Mouse (Mus musculus) urinary bladder, postnatal 4 days (tissue): ENCODE results near the gene Ube2o.
"Not testable (repeated sequence)": the region's sequence is repeated elsewhere in the genome, so short reads cannot be mapped to it uniquely, and the experiment has no call there.

Experiments
- DNase-seq, 2 experiments: peaks; one replicate each; pipeline ENCODE4 v3.0.0; 2021 to 2022; ENCODE audit warnings: low spot score in 2 of 2

Ube2o gene

DNA sequence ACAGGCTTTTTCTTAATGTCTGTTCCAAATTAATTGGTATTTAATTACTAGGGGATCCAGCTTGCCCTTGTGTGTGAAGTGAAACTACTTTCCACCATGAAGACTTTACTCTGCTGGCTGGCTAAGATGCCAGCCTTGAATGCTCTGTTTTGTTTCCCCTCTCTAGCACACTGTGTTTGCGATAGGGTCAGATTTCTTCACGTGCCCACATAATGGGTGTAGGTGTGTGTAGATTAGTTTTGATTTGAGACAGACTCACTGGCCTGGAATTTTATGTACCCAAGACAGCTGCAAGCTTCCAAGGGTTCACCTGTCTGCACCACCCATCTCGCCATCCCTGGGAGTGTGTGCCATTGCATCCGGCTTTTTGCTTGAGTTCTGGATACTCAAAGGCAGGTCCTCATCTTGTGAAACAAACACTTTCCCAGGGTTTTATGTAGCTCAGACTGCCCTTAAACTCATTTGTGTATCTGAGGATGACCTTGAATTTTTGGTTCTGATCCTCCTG is 67.7 kb downstream of the Ube2o start:
- DNase-seq = no peak

- DNase-seq = no peak
Measured at GRCm38 (mm10) chr11:116512987-116513386, 68.3 kb downstream of the Ube2o start.

GRCm38 (mm10) chr11:116512154-116512553 is 69.1 kb downstream of the Ube2o start:
- DNase-seq = no peak

GRCm38 (mm10) chr11:116511301-116511868 is 69.9 kb downstream of the Ube2o start:
- DNase-seq = no peak

- no peak for DNase-seq
Measured at GRCm38 (mm10) chr11:116508689-116509088, 72.6 kb downstream of the Ube2o start.

- no peak for DNase-seq
Measured at GRCm38 (mm10) chr11:116506151-116506875, 74.9 kb downstream of the Ube2o start.

GRCm38 (mm10) chr11:116505573-116505972 is 75.7 kb downstream of the Ube2o start:
- no peak for DNase-seq

DNA sequence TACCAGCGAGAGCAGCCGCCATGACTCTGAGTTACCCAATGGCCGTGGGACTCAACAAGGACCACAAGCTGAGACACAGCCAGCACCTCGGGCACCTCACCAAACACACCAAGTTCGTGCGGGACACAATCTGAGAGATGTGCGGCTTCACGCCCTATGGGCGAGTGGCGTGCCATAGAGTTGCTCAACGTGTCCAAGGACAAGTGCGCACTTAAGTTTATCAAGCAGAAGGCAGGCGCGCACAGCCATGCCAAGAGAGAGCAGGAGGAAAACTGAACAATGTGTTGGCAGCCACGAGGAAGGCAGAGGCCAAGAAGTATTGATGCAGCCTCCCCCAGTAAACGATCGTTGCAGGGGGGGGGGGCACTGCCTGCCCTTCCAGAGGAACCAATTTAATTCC is 76.7 kb downstream of the Ube2o start:
- DNase-seq = no peak

DNA sequence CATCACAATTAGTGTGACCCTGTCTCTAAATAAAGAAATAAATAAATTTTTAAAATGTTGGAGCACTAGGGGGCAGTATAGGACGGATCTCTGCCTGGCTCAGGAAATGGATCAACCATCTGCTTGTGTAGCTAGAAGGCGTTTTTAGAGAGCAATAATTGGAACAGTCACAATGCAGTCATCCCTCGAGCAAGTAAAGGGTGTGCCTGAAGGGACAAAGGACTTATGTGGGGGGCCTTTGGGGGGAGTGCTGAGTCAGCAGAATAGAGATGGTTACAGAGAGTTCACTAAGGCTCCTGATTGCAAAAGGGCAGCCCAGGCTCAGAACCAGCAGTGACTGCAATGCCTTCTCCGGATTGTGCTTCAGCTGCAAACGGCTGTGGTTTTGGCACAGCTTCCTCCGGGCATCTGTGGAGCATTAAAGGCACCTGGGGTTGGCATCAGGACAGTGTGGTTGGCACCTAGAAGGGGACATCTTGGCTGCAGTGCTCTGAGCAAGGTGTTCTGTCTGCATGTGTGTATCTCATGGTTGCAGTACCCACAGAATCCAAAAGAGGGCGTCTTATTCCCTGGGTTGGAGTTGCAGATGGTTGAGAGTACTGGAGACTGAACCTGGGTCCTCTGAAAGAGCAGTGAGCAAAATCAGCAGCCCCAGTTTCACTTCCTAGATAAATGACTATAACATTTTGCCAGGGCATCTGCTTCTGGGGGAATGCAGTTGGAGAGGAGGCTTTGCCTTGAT is 80.1 kb downstream of the Ube2o start:
- DNase-seq = no peak

DNA sequence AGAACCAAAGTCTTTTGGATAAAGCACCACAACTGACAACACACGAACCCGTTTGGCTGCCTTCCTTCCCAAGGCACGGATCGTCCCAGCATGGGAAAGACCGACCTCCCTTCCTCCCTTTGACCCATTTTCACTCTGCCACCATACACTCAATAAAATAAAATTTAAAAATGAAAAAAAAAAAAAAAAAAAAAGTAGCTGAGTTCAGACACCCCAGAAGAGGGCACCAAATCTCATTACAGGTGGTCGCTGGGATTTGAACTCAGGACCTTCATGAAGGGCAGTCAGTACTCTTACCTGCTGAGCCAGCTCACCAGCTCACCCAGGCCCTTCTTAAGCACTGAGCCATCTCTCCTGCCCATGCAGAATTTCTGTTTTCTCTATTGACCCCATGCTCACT is 82.2 kb downstream of the Ube2o start:
- no peak for DNase-seq

GRCm38 (mm10) chr11:116498596-116498995 is 82.7 kb downstream of the Ube2o start:
- no peak for DNase-seq

- no peak for DNase-seq
Measured at GRCm38 (mm10) chr11:116497313-116497712, 83.9 kb downstream of the Ube2o start.

- DNase-seq = peak; percentile 88
Measured at GRCm38 (mm10) chr11:116494474-116495174, 86.6 kb downstream of the Ube2o start.

DNA sequence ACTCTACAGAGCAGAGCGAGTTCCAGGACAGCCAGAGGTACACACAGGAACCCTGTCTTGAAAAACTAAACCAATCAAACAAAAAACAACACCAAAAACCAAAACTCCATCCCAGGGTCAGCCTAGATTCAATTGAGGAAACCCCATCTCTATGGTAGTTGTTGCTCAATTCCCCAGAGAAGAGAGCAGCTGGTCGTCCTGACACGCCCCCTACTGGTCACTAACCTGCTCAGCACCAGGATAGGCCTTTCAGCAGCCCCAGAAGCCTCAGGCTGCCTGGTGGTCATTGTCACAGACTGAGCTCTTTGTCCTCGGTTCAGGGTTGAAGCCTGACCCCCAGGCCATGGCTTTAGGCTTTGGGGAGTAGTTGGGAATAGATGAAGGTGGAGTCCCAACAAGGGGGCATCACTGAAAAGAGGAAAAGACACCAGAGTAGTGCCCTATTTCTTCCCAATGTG is 87.4 kb downstream of the Ube2o start, which contains the start of gene Prpsap1:
TSS of gene Prpsap1 (minus strand) at position 408 of the 458 bp plus-strand sequence.
- no peak for DNase-seq

GRCm38 (mm10) chr11:116493191-116493590 is 88.1 kb downstream of the Ube2o start:
- DNase-seq = no peak

GRCm38 (mm10) chr11:116492507-116492906 is 88.7 kb downstream of the Ube2o start:
- not testable (repeated sequence) for DNase-seq

DNA sequence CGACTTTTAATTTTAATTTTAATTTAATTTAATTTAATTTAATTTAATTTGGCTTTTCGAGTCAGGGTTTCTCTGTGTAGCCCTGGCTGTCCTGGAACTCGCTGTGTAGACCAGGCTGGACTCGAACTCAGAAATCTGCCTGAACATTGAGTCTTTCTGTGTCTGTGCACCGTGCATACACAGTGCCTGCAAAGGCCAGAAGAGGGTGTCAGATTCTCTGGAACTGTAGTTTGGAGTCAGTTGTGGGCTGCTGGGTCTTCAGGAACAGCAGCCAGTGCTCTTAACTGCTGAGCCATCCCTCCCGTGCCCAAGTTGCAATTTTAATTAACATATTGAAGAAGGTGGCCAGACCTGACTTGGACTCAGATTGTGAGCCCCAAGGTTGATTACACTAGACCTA is 89.9 kb downstream of the Ube2o start:
- DNase-seq = no peak

DNA sequence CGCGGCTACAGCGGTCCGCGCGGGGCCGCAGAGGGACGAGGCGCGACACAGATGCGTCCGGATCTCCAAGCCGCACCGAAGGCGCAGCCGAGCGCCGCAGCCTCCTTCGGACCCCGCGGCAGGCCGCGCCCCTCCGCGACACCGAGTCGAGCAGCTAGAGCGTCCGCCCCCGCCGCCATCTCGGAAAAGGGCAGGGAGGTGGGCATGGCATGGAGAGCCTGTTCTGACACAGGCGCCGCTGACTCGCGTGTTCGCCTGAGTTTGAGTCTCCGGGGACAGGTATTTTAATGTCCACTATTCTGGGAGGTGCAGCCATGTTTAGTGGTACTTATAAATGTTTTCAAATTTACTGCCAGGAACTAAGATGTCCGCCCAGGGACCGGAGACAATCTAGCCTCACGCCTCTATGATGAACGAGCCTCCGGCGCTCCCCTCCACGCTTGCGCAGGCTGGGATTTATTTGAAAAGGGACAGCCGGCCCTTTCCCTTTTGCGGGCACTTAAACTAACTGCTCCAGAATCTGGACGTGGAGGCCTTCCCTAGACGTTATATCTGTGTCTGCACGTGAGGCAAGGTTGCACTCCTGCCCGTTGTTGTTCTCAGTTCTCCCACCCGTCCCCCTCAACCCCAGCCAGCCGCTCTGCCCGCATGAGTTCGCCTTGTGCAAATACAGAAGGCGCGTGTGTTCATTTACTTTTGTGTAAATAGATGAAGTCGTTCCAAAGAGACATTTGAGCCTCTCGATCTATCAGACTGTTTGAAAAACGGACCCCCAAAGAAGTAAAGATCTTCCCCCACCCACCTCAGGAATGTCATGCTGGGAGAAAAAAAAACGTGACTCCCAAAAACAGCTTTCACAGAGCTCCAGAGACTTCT is 90.8 kb downstream of the Ube2o start:
- peak; percentile 86 to 88 for DNase-seq

GRCm38 (mm10) chr11:116489771-116490231 is 91.4 kb downstream of the Ube2o start:
- DNase-seq = no peak

DNA sequence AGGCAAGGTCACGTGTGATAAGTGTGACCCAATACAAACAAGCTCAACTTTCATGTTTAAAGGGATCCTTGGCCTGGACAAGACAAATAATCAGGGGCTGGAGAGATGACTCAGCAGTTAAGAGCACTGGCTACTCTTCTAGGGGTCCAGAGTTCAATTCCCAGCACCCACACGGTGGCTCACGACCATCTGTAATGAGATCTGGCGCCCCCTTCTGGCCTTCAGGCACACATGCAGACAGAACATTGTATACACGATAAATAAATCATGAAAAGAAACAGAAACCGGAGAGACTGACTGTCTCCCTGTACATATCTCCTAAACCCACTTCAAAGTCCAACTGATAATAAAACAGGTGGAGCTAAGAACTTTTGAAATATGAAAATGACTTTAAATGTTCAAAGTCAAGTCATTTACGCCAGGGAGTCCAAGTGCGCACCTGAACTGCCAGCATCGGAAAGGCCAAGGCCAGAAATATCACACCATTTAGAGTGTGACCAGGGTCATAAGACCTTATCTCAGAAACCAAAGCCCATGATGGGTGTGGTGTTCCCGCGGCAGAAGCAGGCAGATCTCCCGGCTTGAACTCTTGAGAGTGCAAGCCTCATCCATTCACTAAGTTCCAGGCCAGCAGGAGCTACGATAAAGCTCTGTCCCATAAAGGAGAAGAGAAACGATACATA is 92.4 kb downstream of the Ube2o start:
- no peak for DNase-seq
